Mouse (Mus musculus) mouse embryonic stem cell (cell line): Measurements from ENCODE around the gene Gna15.

ENCODE experiments used
- in situ Hi-C, 2 experiments: fragments of 300-500 bp; cut with MboI; formaldehyde crosslinking; loops; 1 replicate in 1 of 2; 3 replicates in 1 of 2; pipeline ENCODE4 v1.14.3; 2019 to 2020; ENCODE audit warnings: low sequenced_read_pairs in 2 of 2, low pct_unique_long_range_greater_than_20kb in 1 of 2, mixed read lengths in 1 of 2; ENCODE audit not compliant: unreplicated experiment in 1 of 2

Gene Gna15

DNA sequence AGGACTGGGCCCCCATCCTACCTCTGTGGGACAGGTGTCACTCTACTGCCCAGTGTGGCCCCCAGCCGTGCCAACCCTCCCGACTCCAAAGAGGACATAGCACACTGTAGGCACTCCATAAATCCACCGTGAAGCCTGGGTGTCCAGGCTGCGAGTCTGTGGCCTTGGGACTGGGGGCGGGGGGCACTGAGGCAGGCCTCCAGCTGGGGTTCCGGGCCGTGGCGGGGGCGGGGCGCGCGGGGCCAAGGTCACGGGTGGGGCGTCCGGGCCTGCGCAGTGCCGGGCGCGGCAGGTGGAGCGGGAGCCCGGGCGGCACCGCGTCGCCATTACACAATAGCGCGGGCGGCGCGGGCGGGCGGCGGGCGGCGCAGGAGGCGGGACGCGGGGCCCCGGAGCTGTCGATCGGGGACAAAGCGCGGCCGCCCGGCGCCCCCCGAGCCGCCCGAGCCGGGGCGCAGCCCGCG lies 35.2 kb upstream of the Gna15 start, which contains the start of gene Aes:
Gene Aes (plus strand): TSS at position 326 of the 464 bp plus-strand sequence.
- in situ Hi-C loops = loop anchor here in 1 of 2 experiments (10.0 kb wide), 2 partner anchors 46 to 54 kb away; partner anchors contain the start of genes BC025920, S1pr4 and Tle6

DNA sequence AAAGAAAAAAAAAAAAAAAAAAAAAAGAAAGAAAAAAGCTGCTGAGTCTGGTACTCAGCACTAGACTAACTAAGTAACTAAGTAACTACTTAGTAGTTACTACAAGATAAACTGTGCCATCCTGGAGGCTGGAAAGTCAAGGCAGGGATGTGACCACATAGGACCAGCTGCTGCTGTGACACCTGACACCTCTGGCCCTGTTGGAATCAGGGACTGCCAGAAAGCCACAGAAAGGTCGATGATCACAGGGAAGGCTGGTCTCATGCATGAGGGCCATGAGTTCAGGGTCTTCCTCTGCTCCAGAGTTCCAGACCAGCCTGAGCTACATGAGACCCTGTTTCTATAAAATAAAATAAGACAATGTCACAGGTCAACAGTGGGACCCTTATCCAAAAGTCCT lies 33.5 kb upstream of the Gna15 start:
- in situ Hi-C loops = loop anchor here in 1 of 2 experiments (10.0 kb wide), 2 partner anchors 47 to 53 kb away; partner anchors contain the start of genes BC025920, S1pr4 and Tle6

DNA sequence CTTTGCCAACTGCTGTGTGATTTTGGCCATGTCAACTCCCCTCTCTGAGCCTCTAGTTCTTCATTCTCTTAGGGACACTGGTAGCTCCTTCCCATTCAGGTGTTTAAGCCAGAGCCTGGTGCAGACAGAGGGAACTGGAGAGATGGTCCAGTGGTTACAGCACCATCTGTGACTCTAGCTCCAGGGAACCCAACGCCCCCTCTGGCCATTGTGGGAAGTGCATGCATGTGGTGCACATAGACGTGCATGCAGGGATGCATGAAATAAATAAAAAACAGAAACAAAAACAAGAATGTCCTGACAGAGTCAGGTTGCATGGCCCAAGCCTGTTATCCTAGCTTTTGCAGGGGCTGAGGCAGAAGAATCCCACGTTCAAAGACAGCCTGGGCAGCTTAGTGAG lies 32.3 kb upstream of the Gna15 start:
- in situ Hi-C loops = loop anchor here in 1 of 2 experiments (10.0 kb wide), 2 partner anchors 49 to 51 kb away; partner anchors contain the start of genes BC025920, S1pr4 and Tle6

DNA sequence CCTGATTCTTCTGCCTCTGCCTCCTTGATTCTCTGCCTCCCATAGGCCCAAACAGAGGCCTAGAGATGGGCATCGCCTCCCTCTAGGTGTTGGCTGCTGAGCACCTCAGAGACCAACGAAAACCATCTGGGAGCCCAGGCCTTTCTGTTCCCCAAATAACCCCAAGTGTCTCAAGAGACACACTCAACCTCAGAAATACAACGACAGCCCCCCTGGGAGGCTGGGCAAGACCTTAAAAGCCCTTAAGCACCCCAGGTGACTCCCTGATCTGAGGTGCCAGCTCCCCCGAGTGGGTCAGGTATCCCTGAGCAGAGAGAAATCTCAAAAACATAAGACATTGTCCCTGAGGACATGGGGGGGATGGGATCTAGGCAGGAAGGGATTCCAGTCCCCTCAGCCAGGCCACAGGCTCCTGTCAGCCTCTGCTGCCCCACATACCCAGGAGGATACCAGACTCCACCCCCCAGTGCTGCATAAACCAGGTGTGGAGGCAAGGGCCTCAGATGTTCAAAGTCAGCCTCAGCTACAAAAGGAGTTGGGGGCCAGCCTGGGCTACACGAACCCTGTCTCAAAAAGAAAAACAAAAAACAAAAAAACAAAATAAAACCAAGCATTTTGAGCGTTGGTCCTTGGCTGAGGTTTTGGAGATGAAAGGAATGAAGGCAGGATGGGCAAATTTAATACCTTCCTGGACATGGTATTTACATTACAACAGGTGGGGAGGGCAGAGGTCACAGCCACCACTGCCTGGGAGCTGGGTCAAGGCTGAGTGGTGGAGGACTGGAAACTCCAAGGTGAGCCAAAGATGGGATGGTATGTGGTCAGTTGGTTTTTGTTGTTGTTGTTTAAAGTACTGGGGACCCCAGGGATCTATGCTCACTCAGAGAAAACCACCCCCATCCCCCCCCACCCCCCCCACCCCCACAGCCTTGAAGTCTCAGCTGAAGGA lies 30.1 kb upstream of the Gna15 start:
- in situ Hi-C loops = loop anchor here in 1 of 2 experiments (10.0 kb wide), 2 partner anchors 49 to 51 kb away; partner anchors contain the start of genes BC025920, S1pr4 and Tle6

DNA sequence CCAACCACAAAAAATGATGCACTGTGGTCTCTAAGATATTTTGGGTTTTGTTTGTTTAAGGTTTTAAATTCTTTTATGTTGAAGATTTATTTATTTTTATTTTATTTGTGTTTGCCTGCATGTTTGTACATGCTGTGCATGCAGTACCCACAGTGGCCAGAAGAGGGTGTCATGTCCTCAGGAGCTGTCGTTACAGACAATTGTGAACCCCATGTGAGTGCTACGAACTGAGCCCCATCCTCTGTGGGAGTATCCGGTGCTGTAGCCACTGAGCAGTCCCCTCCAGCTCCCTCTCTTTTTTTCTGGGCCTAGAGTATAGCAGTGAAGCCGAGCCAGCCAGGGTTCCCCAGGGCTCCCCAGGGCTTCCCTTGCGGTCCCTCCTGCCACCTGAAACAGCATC lies 29.2 kb upstream of the Gna15 start:
- in situ Hi-C loops = loop anchor here in 1 of 2 experiments (10.0 kb wide), 2 partner anchors 48 to 52 kb away; partner anchors contain the start of genes BC025920, S1pr4 and Tle6

DNA sequence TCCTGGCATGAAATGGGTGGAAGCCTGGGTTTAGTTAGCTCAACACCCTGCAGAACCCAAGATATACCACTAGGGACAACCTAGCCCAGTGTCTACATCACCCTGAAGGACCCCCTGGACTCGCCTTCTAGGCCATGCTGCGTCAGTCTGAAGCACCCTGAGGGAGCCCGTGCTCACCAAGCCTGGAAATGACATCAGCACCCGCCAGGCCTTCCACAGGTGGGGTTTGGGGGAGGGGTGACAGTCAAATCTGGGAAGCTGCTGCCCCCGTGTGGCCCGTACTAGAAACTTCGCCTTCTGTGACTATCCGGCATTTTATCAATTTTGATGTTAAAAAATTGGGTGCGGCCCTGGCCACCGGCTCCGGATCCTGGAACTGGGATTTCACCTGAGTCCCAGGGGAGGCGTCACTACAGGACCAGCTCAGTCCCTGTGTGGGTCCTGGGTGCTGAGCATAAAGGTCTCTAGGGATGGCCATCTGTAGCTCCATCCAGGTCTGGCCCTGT lies 27.6 kb upstream of the Gna15 start:
- in situ Hi-C loops = loop anchor here in 1 of 2 experiments (10.0 kb wide), 2 partner anchors 47 to 53 kb away; partner anchors contain the start of genes BC025920, S1pr4 and Tle6

DNA sequence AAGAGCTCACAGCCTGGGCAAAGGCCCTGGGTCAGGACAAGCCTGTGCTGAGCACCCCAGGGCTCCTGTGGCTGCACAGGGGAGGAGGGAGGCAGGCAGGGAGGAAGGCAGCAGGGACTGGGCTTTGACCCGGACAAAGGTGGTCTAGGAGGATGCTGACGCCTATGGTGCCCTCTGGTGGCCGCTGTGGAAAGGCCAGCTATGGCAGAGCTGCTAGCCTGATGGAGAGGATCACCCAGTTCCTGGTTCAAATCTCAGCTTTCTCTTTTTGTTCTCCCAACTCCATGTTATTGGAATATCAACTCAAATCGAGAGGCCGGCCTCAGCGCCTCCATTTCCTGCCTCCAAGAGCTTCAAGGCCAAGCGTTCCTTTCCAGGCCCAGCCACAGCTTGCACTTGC lies 26.2 kb upstream of the Gna15 start:
- in situ Hi-C loops = loop anchor here in 1 of 2 experiments (10.0 kb wide), 2 partner anchors 45 to 55 kb away; partner anchors contain the start of genes BC025920, S1pr4 and Tle6

DNA sequence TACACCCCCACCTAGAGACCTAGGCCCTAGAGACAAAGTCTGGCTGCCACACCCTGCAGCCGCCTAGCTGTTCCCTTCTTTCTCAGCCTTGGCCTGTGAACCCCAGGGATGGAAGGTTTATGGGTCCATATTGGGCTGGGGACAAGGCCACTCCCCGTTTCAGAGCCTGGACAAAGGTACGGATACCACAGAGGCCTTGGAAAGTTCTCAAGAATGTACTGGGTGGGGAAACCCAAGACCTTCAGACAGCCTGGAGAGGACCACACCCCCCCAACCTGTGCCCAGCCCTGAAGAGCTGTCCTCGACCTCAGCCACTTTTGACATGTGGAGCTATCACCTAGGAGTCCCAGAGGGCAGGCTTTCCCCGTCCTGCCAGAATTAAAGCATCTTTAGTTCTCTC lies 24.9 kb upstream of the Gna15 start:
- in situ Hi-C loops = no loop called here

DNA sequence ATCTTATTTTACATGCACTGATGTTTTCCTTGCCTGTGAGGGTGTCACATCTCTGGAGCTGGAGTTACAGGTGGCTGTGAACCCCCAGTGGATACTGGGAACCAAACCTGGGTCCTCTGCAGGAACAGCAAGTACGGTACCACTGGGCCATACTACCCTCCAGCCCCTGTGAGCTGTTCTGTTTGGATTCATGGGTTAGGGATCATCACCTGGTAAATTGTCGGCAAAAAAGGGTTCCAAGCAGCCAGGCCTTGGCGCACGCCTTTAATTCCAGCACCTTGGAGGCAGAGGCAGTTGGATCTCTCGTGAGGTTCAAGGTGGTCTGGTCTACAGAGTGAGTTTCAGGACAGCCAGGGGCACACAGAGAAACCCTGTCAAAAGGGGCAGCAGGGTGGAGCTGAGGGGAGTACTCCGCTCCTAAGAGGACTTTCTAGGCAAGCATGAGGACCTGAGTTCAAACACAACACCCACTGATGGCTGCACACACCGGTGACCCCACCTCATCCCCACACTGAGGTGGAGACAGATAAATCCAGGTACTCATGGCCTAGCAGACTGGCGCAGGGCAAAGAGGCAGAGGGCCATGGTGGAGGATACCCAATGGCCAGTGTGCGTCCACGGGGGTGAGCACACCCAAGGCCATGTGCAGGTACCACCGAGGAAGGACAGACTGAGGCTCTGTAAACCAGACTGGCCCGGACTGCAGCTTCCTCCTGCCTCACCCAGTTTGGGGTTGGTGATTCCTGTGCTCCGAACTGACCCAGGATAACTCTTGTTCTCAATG lies 23.0 kb upstream of the Gna15 start:
- in situ Hi-C loops = no loop called here

DNA sequence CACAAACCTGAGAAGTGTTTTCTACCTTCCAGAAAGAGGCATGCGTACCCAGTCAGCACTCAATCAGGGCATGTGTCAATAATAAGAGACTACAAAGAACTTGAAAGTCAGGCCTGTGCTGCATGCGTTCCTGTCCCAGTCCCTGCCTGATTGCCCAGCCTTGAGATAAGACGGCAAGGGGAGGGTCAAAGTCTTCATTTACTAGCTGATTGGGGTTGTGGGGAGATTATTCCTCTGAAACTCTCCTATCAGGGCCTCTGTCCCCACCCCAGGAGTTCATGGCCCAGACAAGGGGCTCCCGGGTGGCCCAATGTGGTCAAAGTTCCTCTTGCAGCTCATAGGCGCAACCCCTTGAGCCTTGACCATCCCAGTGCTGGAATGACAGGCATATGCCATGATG lies 22.3 kb upstream of the Gna15 start:
- in situ Hi-C loops = no loop called here

DNA sequence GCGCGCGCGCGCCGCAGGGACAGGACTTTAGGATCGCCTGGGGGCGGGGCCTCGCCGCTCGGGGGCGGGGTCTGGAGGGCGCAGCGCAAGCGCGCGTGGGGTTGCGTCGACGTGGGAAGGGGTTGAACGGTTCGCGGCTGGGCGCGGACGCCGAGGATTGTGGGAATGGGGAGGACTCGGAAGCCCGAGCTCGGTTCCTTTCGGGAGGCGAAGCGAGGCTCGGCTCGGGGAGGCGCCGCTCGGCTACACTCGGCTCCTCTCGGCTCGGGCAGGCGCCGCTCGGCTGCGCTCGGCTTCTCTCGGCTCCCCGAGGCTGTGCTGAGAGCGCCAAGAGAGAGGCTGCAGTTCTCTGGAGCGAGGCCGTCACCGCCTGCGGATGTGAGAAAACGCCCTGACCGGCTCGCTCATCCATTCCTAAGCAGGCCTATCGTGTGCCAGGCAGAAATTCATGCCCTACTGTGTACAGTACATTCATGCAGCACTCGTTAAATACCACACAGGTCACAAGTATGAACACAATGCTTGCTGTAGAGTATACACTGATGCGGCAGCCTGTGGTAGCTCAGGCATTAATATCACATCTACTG lies 21.2 kb upstream of the Gna15 start, which contains the start of gene Gna11:
Gene Gna11 (minus strand): TSS at position 30 of the 587 bp plus-strand sequence.
- in situ Hi-C loops = no loop called here

DNA sequence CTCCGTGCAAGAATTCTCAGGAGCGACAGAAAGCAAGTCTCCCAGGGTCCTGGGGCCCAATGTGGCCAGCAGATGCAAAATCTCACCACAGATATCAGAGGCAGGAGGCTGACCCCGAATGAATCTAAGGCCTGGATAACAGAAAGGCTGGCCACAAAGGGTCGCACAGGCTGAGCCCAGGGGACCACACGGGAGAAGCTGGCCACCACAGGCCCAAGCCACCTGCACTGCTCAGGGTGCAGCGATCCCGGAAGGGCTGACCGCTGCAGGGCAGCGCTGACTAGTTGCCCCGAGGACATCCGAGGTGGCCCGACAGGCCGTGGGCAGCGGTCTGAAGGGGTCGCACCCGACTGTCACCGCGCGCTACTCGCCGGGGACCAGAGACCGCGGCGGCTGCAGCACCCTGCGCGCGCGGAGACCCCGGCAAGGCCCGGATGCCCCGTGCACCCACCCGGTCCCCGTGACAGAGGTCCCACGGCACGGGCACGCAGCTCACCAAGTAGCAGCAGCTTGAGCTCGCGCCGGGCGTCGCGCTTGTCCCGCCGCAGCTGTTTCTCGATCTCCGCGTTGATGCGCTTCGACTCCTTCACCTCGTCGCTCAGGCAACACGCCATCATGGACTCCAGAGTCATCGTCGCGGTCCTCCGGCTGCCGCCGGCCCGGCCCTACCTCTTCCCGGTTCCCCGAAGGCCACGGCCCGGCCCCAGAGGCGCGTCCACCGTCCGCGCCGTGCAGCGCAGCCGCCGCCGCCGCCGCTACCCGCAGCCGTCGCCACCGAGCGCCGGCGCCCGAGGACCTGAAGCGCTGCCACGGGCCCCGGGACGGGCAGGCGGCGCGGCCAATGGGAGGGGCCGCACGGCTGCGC lies 20.5 kb upstream of the Gna15 start:
- in situ Hi-C loops = no loop called here

DNA sequence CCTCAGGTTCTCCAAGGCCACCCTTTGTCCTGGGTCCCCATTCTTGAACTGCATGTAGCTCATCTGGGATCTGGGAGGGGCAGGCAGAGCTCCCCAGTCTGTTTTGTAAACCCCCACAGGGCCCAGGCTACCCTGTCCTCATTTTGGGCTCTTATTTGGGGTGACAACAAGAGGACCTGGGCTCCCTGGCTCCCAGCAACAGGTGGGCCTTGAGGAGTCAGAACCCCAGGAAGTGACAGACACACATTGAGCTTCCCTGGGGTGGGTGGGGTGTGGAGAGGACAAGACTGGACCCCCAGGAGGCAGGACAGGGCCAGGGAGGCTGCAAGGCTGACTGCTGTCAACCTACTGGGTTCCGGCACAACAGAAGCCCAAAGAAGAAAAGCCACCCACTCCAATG lies 19.6 kb upstream of the Gna15 start:
- in situ Hi-C loops = no loop called here

DNA sequence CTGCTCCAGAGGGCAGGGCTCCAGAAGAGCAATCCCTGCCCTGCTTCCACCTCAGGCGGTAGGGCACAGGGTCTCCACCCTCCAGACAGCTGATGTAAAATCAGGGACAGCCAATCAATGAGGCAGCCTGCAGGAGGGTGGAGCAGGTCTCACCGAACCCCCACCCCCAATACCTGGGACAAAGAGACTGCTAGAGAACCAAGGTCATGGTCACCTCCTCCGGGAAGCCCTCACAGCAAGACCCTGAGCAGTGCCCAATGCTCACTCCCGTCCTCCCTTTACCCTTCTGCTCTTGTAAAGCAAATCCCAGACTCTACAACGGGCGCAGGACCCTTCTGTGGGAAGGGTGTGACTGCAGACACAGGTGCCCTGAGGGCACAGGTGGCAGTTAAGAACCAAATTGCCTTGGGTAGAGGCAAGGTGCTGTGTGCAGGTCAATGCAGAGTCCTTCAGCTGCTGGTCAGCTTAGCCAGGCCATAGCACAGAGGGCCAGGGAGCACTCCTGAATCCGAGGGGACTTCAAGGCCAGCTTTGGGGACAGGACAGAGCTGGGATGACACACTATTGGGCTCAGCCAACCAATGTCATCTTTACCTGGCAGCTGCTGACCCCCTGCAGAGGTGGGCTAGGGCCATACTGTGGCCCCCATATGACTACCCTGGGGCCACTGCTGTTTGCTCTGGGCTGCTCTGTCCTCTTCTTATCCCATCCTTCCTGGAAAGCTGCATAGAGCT lies 18.9 kb upstream of the Gna15 start:
- in situ Hi-C loops = no loop called here

DNA sequence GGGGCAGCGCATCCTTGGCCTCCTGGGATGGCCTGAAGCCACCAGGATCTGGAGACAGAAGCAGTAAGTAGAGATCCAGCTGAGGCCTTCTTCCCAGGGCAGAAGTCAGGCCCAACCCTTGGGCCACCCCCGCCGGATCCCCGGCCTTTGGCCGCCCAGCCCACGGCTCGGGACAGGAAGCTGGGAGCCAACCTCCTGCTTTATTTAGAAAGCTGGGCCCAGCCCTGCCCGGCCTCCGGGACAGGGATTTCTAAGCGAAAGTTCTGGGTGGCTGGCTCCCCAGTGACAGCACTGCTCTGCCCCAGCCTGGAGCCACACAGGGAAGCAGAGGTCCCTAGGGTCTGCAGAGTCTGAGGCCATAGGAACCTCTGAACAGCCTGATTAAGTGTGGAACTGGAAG lies 17.8 kb upstream of the Gna15 start:
- in situ Hi-C loops = no loop called here

DNA sequence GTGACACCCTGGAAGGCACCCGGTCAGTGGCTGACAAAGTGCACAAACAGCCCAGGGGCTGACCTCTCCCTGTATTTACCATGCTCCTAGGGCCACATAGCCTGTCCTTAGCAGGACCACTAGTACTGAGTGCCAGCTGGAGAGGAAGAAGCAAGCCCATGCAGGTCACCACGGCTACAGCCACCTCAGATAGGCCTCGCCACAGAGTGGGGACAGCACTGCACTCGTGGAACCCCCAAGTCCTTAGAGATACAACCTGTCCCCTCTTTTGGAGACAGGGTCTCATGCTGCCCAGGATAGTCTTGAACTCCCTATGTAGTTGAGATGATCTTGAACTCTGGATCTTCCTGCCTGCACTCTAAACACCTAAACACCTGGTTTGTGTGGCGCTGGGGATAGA lies 17.3 kb upstream of the Gna15 start:
- in situ Hi-C loops = no loop called here
